Mouse (Mus musculus): ENCODE data around the gene Gm11084.

GRCm38 (mm10) chr2:72994165-72994564 lies 7.6 kb upstream of the Gm11084 start:
- TF ChIP-seq GATA1 (IDR thresholded peaks at IDR 0.05; ENCODE audit: borderline replicate concordance, low read length) (no peak), FLI1 (IDR thresholded peaks at IDR 0.05; ENCODE audit: low read length) (no peak)
